Mouse (Mus musculus) C2C12 (cell line): Measurements from ENCODE around the gene Dok4. TPM values are rescaled to one million over a fixed set of nuclear protein-coding genes. Genes with fewer than 3 reads are reported as not detected.

Experiments used
- H3K27me3 ChIP-seq: one replicate; pipeline ENCODE4 v1.6.1; 2011; ENCODE audit not compliant: control insufficient read depth, insufficient read depth, insufficient read length
- H3K36me3 ChIP-seq: one replicate; pipeline ENCODE4 v1.6.1; 2011; ENCODE audit not compliant: control insufficient read depth, insufficient read depth
- H3K4me3 ChIP-seq: one replicate; pipeline ENCODE4 v1.5.1; 2011; ENCODE audit warnings: mild to moderate bottlenecking, control low read depth; ENCODE audit not compliant: poor library complexity, insufficient read depth, severe bottlenecking
- H3K79me2 ChIP-seq: one replicate; pipeline ENCODE4 v1.6.1; 2011; ENCODE audit not compliant: control insufficient read depth, insufficient read depth
- H3K79me3 ChIP-seq: one replicate; pipeline ENCODE4 v1.6.1; 2011; ENCODE audit warnings: low read depth, control low read depth
- H3ac ChIP-seq: one replicate; pipeline ENCODE3; 2011; ENCODE audit warnings: low read depth; ENCODE audit not compliant: control insufficient read depth, insufficient read length
- CEBPB ChIP-seq: IDR thresholded peaks from one replicate; pipeline ENCODE4 v1.6.1; 2011; ENCODE audit warnings: low read depth, mild to moderate bottlenecking, control low read depth, moderate library complexity
- CTCF ChIP-seq: IDR thresholded peaks from one replicate; pipeline ENCODE4 v1.5.1; 2011; ENCODE audit not compliant: control insufficient read depth, insufficient read depth, insufficient read length
- FOSL1 ChIP-seq: IDR thresholded peaks from one replicate; pipeline ENCODE4 v1.8.0; 2011; ENCODE audit warnings: mild to moderate bottlenecking, low read length; ENCODE audit not compliant: poor library complexity, insufficient read depth, severe bottlenecking
- MAX ChIP-seq: IDR thresholded peaks from one replicate; pipeline ENCODE4 v1.6.1; 2011; ENCODE audit warnings: mild to moderate bottlenecking, control low read depth
- MYOD1 ChIP-seq: IDR thresholded peaks from one replicate; pipeline ENCODE4 v1.6.1; 2011; ENCODE audit warnings: low read depth; ENCODE audit not compliant: control insufficient read depth, insufficient read length
- MYOG ChIP-seq: IDR thresholded peaks from one replicate; pipeline ENCODE4 v1.6.1; 2011; ENCODE audit not compliant: control insufficient read depth, insufficient read length; ENCODE audit errors: extremely low read depth
- USF1 ChIP-seq: IDR thresholded peaks from one replicate; pipeline ENCODE4 v1.6.1; 2011; ENCODE audit warnings: low read depth, mild to moderate bottlenecking, control low read depth, moderate library complexity
- polyA plus RNA-seq: library from polyadenylated mRNA; unstranded; fragments of >200 nt; fragmentation: generic; extraction: Trizol; gene quantifications from one replicate; pipeline ENCODE4 v1.2.1, GENCODE M21; 2012; ENCODE audit warnings: missing spikeins

The Dok4 gene
- polyA plus RNA-seq, 1 experiment = 6.7 TPM

DNA sequence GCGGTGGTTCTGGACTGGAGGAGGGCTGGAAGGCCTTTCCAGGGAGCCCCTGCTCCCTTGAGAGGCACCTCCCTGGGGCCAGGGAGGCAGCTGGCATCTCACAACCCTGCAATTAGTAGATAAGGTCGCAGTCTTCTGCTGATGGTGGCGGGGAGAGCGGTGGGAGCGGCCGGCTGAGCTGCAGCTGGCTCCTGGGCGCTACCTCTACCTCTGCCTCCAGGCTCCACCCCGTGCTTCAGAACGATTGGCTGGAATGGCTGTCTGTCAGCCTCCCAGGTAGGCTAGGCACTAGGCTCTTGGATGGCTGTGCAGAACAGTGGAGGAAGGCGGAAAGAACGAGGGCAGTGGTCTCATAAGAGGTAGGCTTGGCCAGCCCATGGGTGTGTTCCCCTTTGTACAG, 23.1 kb upstream of the Dok4 start:
- no peak for TF ChIP-seq CEBPB
- TF ChIP-seq MAX = no peak
- no peak for TF ChIP-seq CTCF
- no peak for TF ChIP-seq FOSL1
- no peak for TF ChIP-seq USF1
- Histone ChIP-seq H3K4me3 (no peak overlapping the region), H3K27me3 (peaks cover 11% of the 10 kb centered on the region), H3ac (no peak overlapping the region), H3K36me3 (no peaks in the 10 kb centered on the region), H3K79me3 (no peaks in the 10 kb centered on the region), H3K79me2 (no peaks in the 10 kb centered on the region)

DNA sequence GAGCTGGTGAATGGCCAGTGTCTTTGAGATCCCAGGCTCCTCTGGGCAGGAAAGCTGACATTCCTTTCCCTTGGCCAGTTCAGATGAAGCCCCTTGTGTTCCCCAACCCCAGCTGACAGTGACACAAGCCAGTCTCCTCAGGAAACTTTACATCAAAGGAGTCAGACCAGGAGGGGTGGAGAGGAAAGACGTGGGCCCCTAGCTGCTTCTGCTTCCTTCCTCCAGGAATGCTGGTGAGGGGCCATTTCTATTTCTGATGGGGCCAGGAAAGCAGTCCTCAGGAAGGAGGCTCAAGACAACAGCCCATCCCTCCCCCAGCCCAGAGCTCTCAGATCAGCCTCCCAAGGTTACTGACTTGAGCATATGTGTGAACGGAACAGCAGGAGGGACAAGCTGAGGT, 16.8 kb upstream of the Dok4 start:
- Histone ChIP-seq H3K27me3 (peaks cover 29% of the 10 kb centered on the region), H3K79me2 (no peaks in the 10 kb centered on the region), H3K36me3 (no peaks in the 10 kb centered on the region), H3K4me3 (no peak overlapping the region), H3K79me3 (no peaks in the 10 kb centered on the region), H3ac (no peak overlapping the region)
- no peak for TF ChIP-seq CTCF
- TF ChIP-seq MYOD1 = no peak
- TF ChIP-seq FOSL1 = no peak
- no peak for TF ChIP-seq MAX
- TF ChIP-seq MYOG = no peak
- no peak for TF ChIP-seq CEBPB
- no peak for TF ChIP-seq USF1

DNA sequence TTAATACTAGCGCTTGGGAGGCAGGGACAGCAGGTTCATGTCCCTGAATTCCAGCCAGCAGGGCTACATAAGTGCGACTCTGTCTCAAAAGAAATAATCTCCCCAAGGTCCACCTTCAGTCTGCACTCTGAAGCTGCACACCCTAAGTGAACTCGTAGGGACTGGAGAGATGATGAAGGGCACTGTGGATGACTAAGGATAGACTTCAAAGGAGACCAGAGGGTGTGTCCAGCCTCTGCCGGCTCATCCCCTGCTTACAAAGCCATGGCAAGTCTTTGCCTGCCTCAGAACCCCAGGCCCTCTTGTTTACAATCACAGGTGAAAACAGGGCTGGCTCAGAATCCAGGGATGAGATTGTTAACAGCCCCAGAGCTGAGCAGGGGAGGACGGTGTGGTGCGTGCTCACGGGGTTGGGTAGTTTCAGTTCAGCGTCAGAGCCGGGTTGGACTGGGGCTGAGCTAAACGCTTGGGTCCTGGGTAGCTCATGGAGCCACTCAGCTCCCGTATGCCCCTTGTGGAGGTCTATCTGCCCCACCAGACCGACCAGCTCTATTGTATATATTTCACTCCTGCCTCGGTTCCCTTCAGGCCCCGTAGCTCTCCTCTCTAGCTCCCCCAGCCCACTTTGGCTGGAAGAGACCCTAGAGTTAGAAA, 12.4 kb upstream of the Dok4 start:
- Histone ChIP-seq H3K79me3 (no peaks in the 10 kb centered on the region), H3ac (no peak overlapping the region), H3K36me3 (no peaks in the 10 kb centered on the region), H3K4me3 (no peak overlapping the region), H3K79me2 (no peaks in the 10 kb centered on the region), H3K27me3 (peaks cover 35% of the 10 kb centered on the region)
- TF ChIP-seq CEBPB (no peak), MYOD1 (no peak), FOSL1 (no peak)

DNA sequence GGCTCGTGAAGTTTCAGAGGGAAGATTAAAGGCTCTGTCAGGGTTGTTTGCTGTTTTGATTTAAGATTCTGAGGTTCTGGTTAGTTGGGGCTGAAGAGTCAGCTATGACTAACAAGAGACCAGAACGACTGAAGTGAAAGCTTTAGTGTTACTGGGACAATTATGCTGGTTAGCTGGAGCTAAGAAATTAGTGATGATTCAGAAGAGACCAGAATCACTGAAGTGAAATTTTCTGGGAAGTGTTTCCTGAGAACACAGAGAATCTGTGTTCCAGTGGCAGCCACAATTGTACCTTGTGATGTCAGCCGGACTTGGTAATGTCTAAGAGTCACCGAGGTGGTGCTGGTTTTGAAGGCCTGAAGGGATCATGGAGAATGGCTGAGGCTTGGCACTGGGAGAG, 4.6 kb upstream of the Dok4 start:
- Histone ChIP-seq H3K79me2 (no peaks in the 10 kb centered on the region), H3K79me3 (no peaks in the 10 kb centered on the region), H3K4me3 (no peak overlapping the region), H3K36me3 (no peaks in the 10 kb centered on the region), H3K27me3 (peaks cover 9% of the 10 kb centered on the region), H3ac (no peak overlapping the region)
- TF ChIP-seq CTCF = no peak
- no peak for TF ChIP-seq MYOG
- TF ChIP-seq MYOD1 = no peak
- no peak for TF ChIP-seq CEBPB
- no peak for TF ChIP-seq USF1
- TF ChIP-seq MAX = no peak
- TF ChIP-seq FOSL1 = no peak

DNA sequence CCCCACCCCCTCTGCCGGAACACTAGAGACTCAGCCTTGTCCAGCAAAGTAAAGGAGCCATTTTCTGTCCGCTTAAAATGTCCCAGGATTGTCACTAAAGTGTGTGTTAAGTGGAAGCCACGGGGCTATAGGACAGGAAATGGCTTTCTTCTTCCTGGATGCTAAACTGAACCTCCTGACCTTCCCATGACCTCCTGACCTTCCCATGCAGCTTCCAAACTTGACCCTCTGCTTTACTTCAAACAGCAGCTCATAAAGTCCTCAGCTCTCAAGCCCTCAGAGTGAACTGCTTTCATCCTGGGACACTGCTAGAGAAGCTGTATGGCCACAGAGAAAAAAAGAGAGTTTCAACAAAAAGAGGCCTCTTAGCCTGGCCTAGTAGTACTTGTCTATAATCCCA, 690 bp upstream of the Dok4 start:
- H3K4me3 ChIP-seq = no peak overlapping the region
- H3K79me2 ChIP-seq = no peaks in the 10 kb centered on the region
- H3K79me3 ChIP-seq = no peaks in the 10 kb centered on the region
- H3ac ChIP-seq = no peak overlapping the region
- no peak for TF ChIP-seq MAX
- no peak for TF ChIP-seq MYOG
- no peak for TF ChIP-seq MYOD1
- no peak for TF ChIP-seq CEBPB
- H3K27me3 ChIP-seq = no peaks in the 10 kb centered on the region
- no peaks in the 10 kb centered on the region for H3K36me3 ChIP-seq

DNA sequence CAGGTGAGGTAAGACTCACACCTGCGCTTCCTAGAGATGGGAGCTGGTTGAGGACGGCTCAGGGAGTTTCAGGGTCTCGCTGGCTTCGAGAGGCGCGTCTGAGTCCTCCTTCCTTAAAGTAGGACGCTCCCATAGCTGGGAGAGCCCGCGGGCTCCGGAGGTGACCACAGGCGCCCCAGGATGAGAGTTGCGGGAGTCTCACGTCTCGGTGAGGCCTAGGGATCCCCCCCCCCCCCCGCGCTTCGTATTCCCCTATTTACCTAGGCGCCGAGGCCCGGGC, 319 bp downstream of the Dok4 start:
- Histone ChIP-seq H3K27me3 (no peaks in the 10 kb centered on the region), H3ac (peak overlapping the region; percentile 65), H3K79me3 (no peaks in the 10 kb centered on the region), H3K79me2 (no peaks in the 10 kb centered on the region), H3K36me3 (no peaks in the 10 kb centered on the region), H3K4me3 (peak overlapping the region; percentile 31)
- no peak for TF ChIP-seq CEBPB
- no peak for TF ChIP-seq USF1
- TF ChIP-seq MYOG = no peak
- no peak for TF ChIP-seq MAX
- no peak for TF ChIP-seq MYOD1
- TF ChIP-seq CTCF = no peak
- TF ChIP-seq FOSL1 = no peak

DNA sequence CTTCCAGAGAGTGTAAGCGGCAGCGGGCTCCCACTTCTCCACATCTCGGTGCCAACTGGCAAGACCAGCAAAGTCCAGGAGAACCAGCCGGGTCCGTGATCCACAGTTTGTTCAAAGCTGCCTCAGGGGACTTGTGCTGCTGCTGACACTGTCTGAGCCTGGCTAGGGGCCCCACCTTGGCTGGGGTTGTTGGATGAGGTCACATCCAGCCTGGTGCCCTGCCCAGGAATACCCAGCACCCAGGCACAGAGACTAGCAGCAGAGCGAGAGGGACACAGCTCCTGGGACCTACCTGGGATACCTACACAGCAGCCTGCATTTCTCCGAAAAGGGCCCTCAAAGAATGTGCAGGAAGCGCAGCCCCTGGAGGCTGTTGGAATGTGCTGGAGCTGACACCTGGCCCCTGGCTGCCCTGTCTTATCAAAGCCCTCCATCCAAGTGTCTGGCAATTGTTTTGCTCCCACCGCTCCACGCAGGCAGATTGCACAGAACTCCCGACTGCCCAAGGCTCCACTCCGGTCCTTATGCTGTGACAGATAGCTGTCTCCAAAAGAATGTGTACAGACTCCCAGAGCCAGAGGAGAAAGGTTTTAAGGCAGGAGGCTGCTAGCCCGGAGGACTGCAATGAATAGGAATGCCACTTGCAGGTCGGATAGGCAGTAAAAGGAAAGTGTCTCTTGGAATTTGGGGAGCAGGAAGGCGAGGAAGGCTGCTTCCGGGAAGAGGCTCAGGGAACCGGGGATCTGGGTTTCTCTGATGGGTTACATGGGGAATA, 847 bp downstream of the Dok4 start:
- no peaks in the 10 kb centered on the region for H3K36me3 ChIP-seq
- peak overlapping the region; percentile 65 for H3ac ChIP-seq
- TF ChIP-seq FOSL1 = no peak
- no peak for TF ChIP-seq MYOD1
- TF ChIP-seq MAX = no peak
- TF ChIP-seq CTCF = no peak
- H3K79me2 ChIP-seq = no peaks in the 10 kb centered on the region
- peak overlapping the region; percentile 31 for H3K4me3 ChIP-seq
- no peaks in the 10 kb centered on the region for H3K27me3 ChIP-seq
- H3K79me3 ChIP-seq = no peaks in the 10 kb centered on the region
